Mouse (Mus musculus) ZHBTc4 (cell line): ENCODE measurements at regions not wholly inside any gene's neighbourhood (a gene's known extent, or its start where the extent isn't known, plus 50 kb on each side); places are given as distances from the start of the nearest gene placed in this dataset.

Source experiments
- DNase-seq: peaks from one replicate; pipeline ENCODE4 v3.0.0-alpha.2; 2011; ENCODE audit warnings: low read depth, low spot score

- no peak for DNase-seq
Observed at GRCm38 (mm10) chr13:115427091-115428033, 325.6 kb upstream of the Itga1 start.

- DNase-seq = no peak
Observed at GRCm38 (mm10) chr13:115425610-115426562, 324.1 kb upstream of the Itga1 start.

GRCm38 (mm10) chr13:115423761-115424160 is 322.0 kb upstream of the Itga1 start:
- DNase-seq = no peak

- DNase-seq = no peak
Observed at GRCm38 (mm10) chr13:115421483-115421882, 319.7 kb upstream of the Itga1 start.

GRCm38 (mm10) chr13:115417829-115418228 is 316.1 kb upstream of the Itga1 start:
- DNase-seq = no peak

- DNase-seq = no peak
Observed at GRCm38 (mm10) chr13:115413721-115414531, 312.2 kb upstream of the Itga1 start.

- no peak for DNase-seq
Observed at GRCm38 (mm10) chr13:115405916-115406315, 304.2 kb upstream of the Itga1 start.

GRCm38 (mm10) chr13:115400706-115401215 is 299.0 kb upstream of the Itga1 start:
- DNase-seq = no peak

GRCm38 (mm10) chr13:115379682-115380081 is 277.9 kb upstream of the Itga1 start:
- no peak for DNase-seq

- DNase-seq = no peak
Observed at GRCm38 (mm10) chr13:115376180-115376880, 274.6 kb upstream of the Itga1 start.

GRCm38 (mm10) chr13:115361457-115361856 is 259.7 kb upstream of the Itga1 start:
- no peak for DNase-seq

- DNase-seq = no peak
Observed at GRCm38 (mm10) chr13:115347022-115347398, 245.2 kb upstream of the Itga1 start.

- no peak for DNase-seq
Observed at GRCm38 (mm10) chr13:115346115-115347021, 244.6 kb upstream of the Itga1 start.

- DNase-seq = no peak
Observed at GRCm38 (mm10) chr13:115329000-115329960, 227.5 kb upstream of the Itga1 start.

- DNase-seq = no peak
Observed at GRCm38 (mm10) chr13:115326294-115326693, 224.5 kb upstream of the Itga1 start.

GRCm38 (mm10) chr13:115316681-115317080 is 214.9 kb upstream of the Itga1 start:
- DNase-seq = no peak

- no peak for DNase-seq
Observed at GRCm38 (mm10) chr13:115308586-115308985, 206.8 kb upstream of the Itga1 start.

- DNase-seq = no peak
Observed at GRCm38 (mm10) chr13:115287371-115287770, 185.6 kb upstream of the Itga1 start.
